Mouse (Mus musculus): ENCODE measurements around the gene Cdh13. TPM values are rescaled to one million over a fixed set of nuclear protein-coding genes. Genes with fewer than 3 reads are reported as not detected.
A peak's percentile ranks its signal among the peaks of the same experiment; 100 is the strongest.
"Not testable (repeated sequence)": the region's sequence is repeated elsewhere in the genome, so short reads cannot be mapped to it uniquely, and the experiment has no call there.

Gene Cdh13
- polyA plus RNA-seq, 1 experiment from 2014 or later = 56.3 TPM

GRCm38 (mm10) chr8:119323215-119323614, 1039.7 kb downstream of the Cdh13 start:
- H3K36me3 ChIP-seq = no peaks in the 10 kb centered on the region
- H3K4me3 ChIP-seq (replicated peaks) = no peak overlapping the region
- no peak for ATAC-seq
- H3K27ac ChIP-seq = no peak overlapping the region
- no peaks in the 10 kb centered on the region for H3K27me3 ChIP-seq
- no peak overlapping the region for H3K9ac ChIP-seq (replicated peaks)
- no peaks in the 10 kb centered on the region for H3K9me3 ChIP-seq
- no peak overlapping the region for H3K4me2 ChIP-seq (replicated peaks)
- H3K4me1 ChIP-seq (replicated peaks) = no peaks in the 10 kb centered on the region
- 64% methylated on average over 6 of the region's 6 CpGs for WGBS

GRCm38 (mm10) chr8:119339546-119339945, 1056.0 kb downstream of the Cdh13 start:
- Histone ChIP-seq H3K27me3 (peaks cover 15% of the 10 kb centered on the region), H3K4me1 (replicated peaks) (no peaks in the 10 kb centered on the region), H3K4me2 (replicated peaks) (no peak overlapping the region), H3K9me3 (peaks cover 11% of the 10 kb centered on the region), H3K9ac (replicated peaks) (no peak overlapping the region), H3K36me3 (no peaks in the 10 kb centered on the region), H3K27ac (no peak overlapping the region), H3K4me3 (replicated peaks) (no peak overlapping the region)
- ATAC-seq = no peak
- 85% methylated on average over 4 of the region's 4 CpGs for WGBS

- H3K4me3 ChIP-seq (replicated peaks) = peak overlapping the region; percentile 95
- no peak overlapping the region for H3K9ac ChIP-seq (replicated peaks)
- 79% methylated on average over 3 of the region's 3 CpGs for WGBS
- peaks cover 9% of the 10 kb centered on the region for H3K4me1 ChIP-seq (replicated peaks)
- peaks cover 15% of the 10 kb centered on the region for H3K27me3 ChIP-seq
- H3K4me2 ChIP-seq (replicated peaks) = peak overlapping the region; percentile 46
- H3K9me3 ChIP-seq = peaks cover 7% of the 10 kb centered on the region; the same call in 1 of the 2 replicates
- ATAC-seq = peak; percentile 12
- H3K36me3 ChIP-seq = peaks cover 24% of the 10 kb centered on the region
- H3K27ac ChIP-seq = peak overlapping the region; percentile 40; the same call in 1 of the 2 replicates
These were observed 1060.1 kb downstream of the Cdh13 start for GRCm38 (mm10) chr8:119343606-119344005.

GRCm38 (mm10) chr8:119344190-119344856, 1060.8 kb downstream of the Cdh13 start, which contains the start of gene Hsbp1:
TSS of gene Hsbp1 (plus strand) at chr8:119344488.
- Histone ChIP-seq H3K4me1 (replicated peaks) (peaks cover 9% of the 10 kb centered on the region), H3K27me3 (peaks cover 15% of the 10 kb centered on the region), H3K36me3 (peaks cover 31% of the 10 kb centered on the region), H3K9ac (replicated peaks) (peak within 1 kb of the TSS; percentile 98), H3K4me2 (replicated peaks) (peak within 1 kb of the TSS; percentile 70), H3K27ac (peak within 1 kb of the TSS; percentile 75), H3K9me3 (peaks cover 3% of the 10 kb centered on the region; the same call in 1 of the 2 replicates), H3K4me3 (replicated peaks) (peak within 1 kb of the TSS; percentile 95)
- 3% methylated on average over 46 of the region's 52 CpGs for WGBS
- ATAC-seq = peak; percentile 99

GRCm38 (mm10) chr8:119345029-119345682, 1061.6 kb downstream of the Cdh13 start:
- WGBS = 59% methylated on average over 22 of the region's 22 CpGs
- Histone ChIP-seq H3K4me3 (replicated peaks) (peak overlapping the region; percentile 95), H3K36me3 (peaks cover 37% of the 10 kb centered on the region), H3K4me2 (replicated peaks) (peak overlapping the region; percentile 70), H3K9ac (replicated peaks) (peak overlapping the region; percentile 98), H3K27me3 (peaks cover 12% of the 10 kb centered on the region), H3K27ac (0 out of 2 replicates have a peak overlapping the region, but pooled peaks have one; percentile 75), H3K9me3 (peaks cover 3% of the 10 kb centered on the region; the same call in 1 of the 2 replicates), H3K4me1 (replicated peaks) (peaks cover 9% of the 10 kb centered on the region)
- ATAC-seq = no peak

GRCm38 (mm10) chr8:119345683-119346075, 1062.1 kb downstream of the Cdh13 start:
- WGBS = 90% methylated on average over 15 of the region's 15 CpGs
- H3K9ac ChIP-seq (replicated peaks) = no peak overlapping the region
- H3K36me3 ChIP-seq = peaks cover 42% of the 10 kb centered on the region
- no peak overlapping the region for H3K27ac ChIP-seq
- H3K27me3 ChIP-seq = peaks cover 11% of the 10 kb centered on the region
- H3K9me3 ChIP-seq = peaks cover 3% of the 10 kb centered on the region; the same call in 1 of the 2 replicates
- peak overlapping the region; percentile 95; the same call in 1 of the 2 replicates for H3K4me3 ChIP-seq (replicated peaks)
- peak overlapping the region; percentile 70 for H3K4me2 ChIP-seq (replicated peaks)
- ATAC-seq = no peak
- H3K4me1 ChIP-seq (replicated peaks) = peaks cover 9% of the 10 kb centered on the region

GRCm38 (mm10) chr8:119351647-119352046, 1068.1 kb downstream of the Cdh13 start:
- Histone ChIP-seq H3K36me3 (peaks cover 46% of the 10 kb centered on the region), H3K4me2 (replicated peaks) (no peak overlapping the region), H3K27ac (no peak overlapping the region), H3K4me1 (replicated peaks) (no peaks in the 10 kb centered on the region), H3K9me3 (no peaks in the 10 kb centered on the region), H3K27me3 (no peaks in the 10 kb centered on the region), H3K9ac (replicated peaks) (no peak overlapping the region), H3K4me3 (replicated peaks) (no peak overlapping the region)
- WGBS = 93% methylated on average over 19 of the region's 19 CpGs
- no peak for ATAC-seq

GRCm38 (mm10) chr8:119352977-119353658, 1069.6 kb downstream of the Cdh13 start:
- no peaks in the 10 kb centered on the region for H3K27me3 ChIP-seq
- H3K27ac ChIP-seq = no peak overlapping the region
- H3K9ac ChIP-seq (replicated peaks) = no peak overlapping the region
- ATAC-seq = no peak
- peaks cover 32% of the 10 kb centered on the region for H3K36me3 ChIP-seq
- H3K4me2 ChIP-seq (replicated peaks) = no peak overlapping the region
- H3K4me3 ChIP-seq (replicated peaks) = no peak overlapping the region
- WGBS = 87% methylated on average over 10 of the region's 10 CpGs
- no peaks in the 10 kb centered on the region for H3K9me3 ChIP-seq
- no peaks in the 10 kb centered on the region for H3K4me1 ChIP-seq (replicated peaks)

- Histone ChIP-seq H3K4me3 (replicated peaks) (no peak overlapping the region), H3K4me2 (replicated peaks) (no peak overlapping the region), H3K9me3 (no peaks in the 10 kb centered on the region), H3K4me1 (replicated peaks) (no peaks in the 10 kb centered on the region), H3K9ac (replicated peaks) (no peak overlapping the region), H3K27ac (no peak overlapping the region), H3K36me3 (peaks cover 27% of the 10 kb centered on the region), H3K27me3 (no peaks in the 10 kb centered on the region)
- 89% methylated on average over 6 of the region's 6 CpGs for WGBS
- ATAC-seq = no peak
These were observed 1070.1 kb downstream of the Cdh13 start for GRCm38 (mm10) chr8:119353659-119354023.

GRCm38 (mm10) chr8:119356631-119357030, 1073.1 kb downstream of the Cdh13 start:
- not testable (repeated sequence) for H3K27ac ChIP-seq; ATAC-seq; H3K4me3 ChIP-seq (replicated peaks); H3K4me2 ChIP-seq (replicated peaks); H3K4me1 ChIP-seq (replicated peaks); H3K9me3 ChIP-seq; H3K27me3 ChIP-seq; H3K9ac ChIP-seq (replicated peaks); H3K36me3 ChIP-seq
- 68% methylated on average over 5 of the region's 5 CpGs for WGBS

GRCm38 (mm10) chr8:119358175-119358574, 1074.6 kb downstream of the Cdh13 start:
- WGBS = 88% methylated on average over 7 of the region's 7 CpGs

GRCm38 (mm10) chr8:119358836-119359235, 1075.3 kb downstream of the Cdh13 start:
- Histone ChIP-seq H3K9me3 (no peaks in the 10 kb centered on the region), H3K4me1 (replicated peaks) (no peaks in the 10 kb centered on the region), H3K36me3 (no peaks in the 10 kb centered on the region), H3K9ac (replicated peaks) (no peak overlapping the region), H3K4me3 (replicated peaks) (no peak overlapping the region), H3K4me2 (replicated peaks) (no peak overlapping the region), H3K27ac (no peak overlapping the region), H3K27me3 (no peaks in the 10 kb centered on the region)
- WGBS = 55% methylated on average over 14 of the region's 14 CpGs
- no peak for ATAC-seq

More at GRCm38 (mm10) chr8:119358175-119358574, 1074.6 kb downstream of the Cdh13 start:
- Histone ChIP-seq H3K36me3 (no peaks in the 10 kb centered on the region), H3K27me3 (no peaks in the 10 kb centered on the region), H3K27ac (no peak overlapping the region), H3K4me1 (replicated peaks) (no peaks in the 10 kb centered on the region), H3K4me2 (replicated peaks) (no peak overlapping the region), H3K9me3 (no peaks in the 10 kb centered on the region), H3K4me3 (replicated peaks) (no peak overlapping the region), H3K9ac (replicated peaks) (no peak overlapping the region)
- no peak for ATAC-seq
